Mouse (Mus musculus) lung, embryonic 15.5 days (tissue): ENCODE measurements at regions not wholly inside any gene's neighbourhood (a gene's known extent, or its start where the extent isn't known, plus 50 kb on each side); places are given as distances from the start of the nearest gene placed in this dataset.
A peak's percentile ranks its signal among the peaks of the same experiment; 100 is the strongest.

ENCODE experiments used
- ATAC-seq: fragments of 200-750 bp; cut with Nextera tagmentation; 2 replicates; pipeline ENCODE4 v1.8.0; 2017; ENCODE audit warnings: moderate number of reproducible peaks, borderline replicate concordance; ENCODE audit not compliant: low FRiP score, low TSS enrichment; ENCODE audit errors: extremely low read depth
- H3K27ac ChIP-seq: fragments of 300-500 bp; sonication (generic); 2 replicates; pipeline ENCODE4 v1.5.1; 2015; ENCODE audit warnings: moderate library complexity, mild to moderate bottlenecking, inconsistent platforms
- H3K27me3 ChIP-seq: fragments of 300-500 bp; sonication (generic); 2 replicates; pipeline ENCODE4 v1.6.1; 2015; ENCODE audit warnings: inconsistent platforms
- H3K36me3 ChIP-seq: fragments of 300-500 bp; sonication (generic); 2 replicates; pipeline ENCODE4 v1.6.1; 2015; ENCODE audit warnings: inconsistent platforms
- H3K4me1 ChIP-seq: fragments of 300-500 bp; sonication (generic); 2 replicates; pipeline ENCODE4 v1.6.1; 2015; ENCODE audit warnings: inconsistent platforms
- H3K4me2 ChIP-seq: fragments of 300-500 bp; sonication (generic); 2 replicates; pipeline ENCODE4 v1.6.1; 2015; ENCODE audit warnings: inconsistent platforms, mild to moderate bottlenecking, moderate library complexity
- H3K4me3 ChIP-seq: fragments of 300-500 bp; sonication (generic); 2 replicates; pipeline ENCODE4 v1.5.1; 2015; ENCODE audit warnings: mild to moderate bottlenecking, inconsistent platforms
- H3K9ac ChIP-seq: fragments of 300-500 bp; sonication (generic); 2 replicates; pipeline ENCODE4 v1.6.1; 2015; ENCODE audit warnings: inconsistent platforms
- H3K9me3 ChIP-seq: fragments of 300-500 bp; sonication (generic); 2 replicates; pipeline ENCODE4 v1.6.1; 2016; ENCODE audit warnings: inconsistent platforms
- WGBS: fragments of 180-500 bp; shearing (Covaris S2); methylation state at CpG from one replicate; pipeline ENCODE4 v1.1.7; 2015; 5-methylcytosine and 5-hydroxymethylcytosine counted together

GRCm38 (mm10) chr6:101858895-101859294 lies 481.2 kb upstream of the Pdzrn3 start:
- Histone ChIP-seq H3K4me1 (no peaks in the 10 kb centered on the region), H3K4me2 (no peak overlapping the region), H3K4me3 (no peak overlapping the region), H3K9ac (no peak overlapping the region), H3K27me3 (no peaks in the 10 kb centered on the region), H3K9me3 (no peaks in the 10 kb centered on the region), H3K27ac (no peak overlapping the region), H3K36me3 (no peaks in the 10 kb centered on the region)
- 33% methylated on average over 5 of the region's 5 CpGs for WGBS
- no peak for ATAC-seq

- no peak overlapping the region for H3K4me2 ChIP-seq
- no peaks in the 10 kb centered on the region for H3K9me3 ChIP-seq
- no peak overlapping the region for H3K9ac ChIP-seq
- no peak overlapping the region for H3K27ac ChIP-seq
- no peaks in the 10 kb centered on the region for H3K27me3 ChIP-seq
- no peak overlapping the region for H3K4me3 ChIP-seq
- H3K4me1 ChIP-seq = peaks cover 5% of the 10 kb centered on the region; the same call in 1 of the 2 replicates
- no peak for ATAC-seq
- no peaks in the 10 kb centered on the region for H3K36me3 ChIP-seq
- WGBS = 75% methylated on average over 4 of the region's 4 CpGs
Measured at GRCm38 (mm10) chr6:101840695-101841094, 463.0 kb upstream of the Pdzrn3 start.

GRCm38 (mm10) chr6:101837563-101837962 lies 459.9 kb upstream of the Pdzrn3 start:
- 50% methylated on average over 6 of the region's 6 CpGs for WGBS
- Histone ChIP-seq H3K36me3 (no peaks in the 10 kb centered on the region), H3K9ac (no peak overlapping the region), H3K27ac (no peak overlapping the region; the same call in 1 of the 2 replicates), H3K4me3 (no peak overlapping the region), H3K27me3 (no peaks in the 10 kb centered on the region), H3K9me3 (no peaks in the 10 kb centered on the region), H3K4me1 (peaks cover 5% of the 10 kb centered on the region; the same call in 1 of the 2 replicates), H3K4me2 (no peak overlapping the region)
- peak; percentile 86; the same call in 1 of the 2 replicates for ATAC-seq

- Histone ChIP-seq H3K36me3 (no peaks in the 10 kb centered on the region), H3K4me3 (no peak overlapping the region), H3K4me1 (no peaks in the 10 kb centered on the region), H3K4me2 (no peak overlapping the region), H3K9me3 (no peaks in the 10 kb centered on the region), H3K9ac (no peak overlapping the region), H3K27me3 (no peaks in the 10 kb centered on the region), H3K27ac (no peak overlapping the region)
- no peak for ATAC-seq
- WGBS = 73% methylated on average over 2 of the region's 2 CpGs
Measured at GRCm38 (mm10) chr6:101793986-101794385, 416.3 kb upstream of the Pdzrn3 start.

- Histone ChIP-seq H3K4me1 (no peaks in the 10 kb centered on the region), H3K9me3 (no peaks in the 10 kb centered on the region), H3K27me3 (no peaks in the 10 kb centered on the region), H3K4me3 (no peak overlapping the region), H3K27ac (no peak overlapping the region), H3K9ac (no peak overlapping the region), H3K36me3 (no peaks in the 10 kb centered on the region), H3K4me2 (no peak overlapping the region)
- 90% methylated on average over 3 of the region's 3 CpGs for WGBS
- ATAC-seq = no peak
Measured at GRCm38 (mm10) chr6:101777864-101778263, 400.2 kb upstream of the Pdzrn3 start.

GRCm38 (mm10) chr6:101773151-101773550 lies 395.5 kb upstream of the Pdzrn3 start:
- no peaks in the 10 kb centered on the region for H3K4me1 ChIP-seq
- no peaks in the 10 kb centered on the region for H3K9me3 ChIP-seq
- H3K4me3 ChIP-seq = no peak overlapping the region
- H3K36me3 ChIP-seq = no peaks in the 10 kb centered on the region
- no peak overlapping the region for H3K27ac ChIP-seq
- 75% methylated on average over 5 of the region's 5 CpGs for WGBS
- H3K4me2 ChIP-seq = no peak overlapping the region
- H3K9ac ChIP-seq = no peak overlapping the region
- ATAC-seq = no peak
- H3K27me3 ChIP-seq = no peaks in the 10 kb centered on the region

- H3K36me3 ChIP-seq = no peaks in the 10 kb centered on the region
- 41% methylated on average over 3 of the region's 3 CpGs for WGBS
- H3K4me3 ChIP-seq = no peak overlapping the region
- H3K27me3 ChIP-seq = no peaks in the 10 kb centered on the region
- no peaks in the 10 kb centered on the region for H3K9me3 ChIP-seq
- no peak overlapping the region for H3K27ac ChIP-seq
- no peak for ATAC-seq
- no peaks in the 10 kb centered on the region for H3K4me1 ChIP-seq
- H3K4me2 ChIP-seq = no peak overlapping the region
- H3K9ac ChIP-seq = no peak overlapping the region
Measured at GRCm38 (mm10) chr6:101735107-101735506, 357.4 kb upstream of the Pdzrn3 start.

- Histone ChIP-seq H3K4me3 (no peak overlapping the region), H3K4me1 (no peaks in the 10 kb centered on the region), H3K36me3 (no peaks in the 10 kb centered on the region), H3K27ac (no peak overlapping the region), H3K4me2 (no peak overlapping the region), H3K27me3 (no peaks in the 10 kb centered on the region), H3K9me3 (no peaks in the 10 kb centered on the region), H3K9ac (no peak overlapping the region)
- ATAC-seq = no peak
Measured at GRCm38 (mm10) chr6:101720513-101720912, 342.8 kb upstream of the Pdzrn3 start.

- Histone ChIP-seq H3K9me3 (no peaks in the 10 kb centered on the region), H3K27me3 (no peaks in the 10 kb centered on the region), H3K9ac (no peak overlapping the region), H3K4me1 (no peaks in the 10 kb centered on the region), H3K4me3 (no peak overlapping the region), H3K27ac (no peak overlapping the region), H3K4me2 (no peak overlapping the region), H3K36me3 (no peaks in the 10 kb centered on the region)
- 94% methylated on average over 2 of the region's 2 CpGs for WGBS
- no peak for ATAC-seq
Measured at GRCm38 (mm10) chr6:101689684-101690083, 312.0 kb upstream of the Pdzrn3 start.

GRCm38 (mm10) chr6:101686578-101686977 lies 308.9 kb upstream of the Pdzrn3 start:
- Histone ChIP-seq H3K4me1 (no peaks in the 10 kb centered on the region), H3K9ac (no peak overlapping the region), H3K4me3 (no peak overlapping the region), H3K9me3 (no peaks in the 10 kb centered on the region), H3K36me3 (no peaks in the 10 kb centered on the region), H3K27me3 (no peaks in the 10 kb centered on the region), H3K27ac (no peak overlapping the region), H3K4me2 (no peak overlapping the region)
- ATAC-seq = no peak

- no peak for ATAC-seq
- no peaks in the 10 kb centered on the region for H3K27me3 ChIP-seq
- H3K4me1 ChIP-seq = no peaks in the 10 kb centered on the region
- H3K4me2 ChIP-seq = no peak overlapping the region
- no peak overlapping the region for H3K27ac ChIP-seq
- H3K9ac ChIP-seq = no peak overlapping the region
- no peak overlapping the region for H3K4me3 ChIP-seq
- 71% methylated on average over 8 of the region's 8 CpGs for WGBS
- H3K36me3 ChIP-seq = no peaks in the 10 kb centered on the region
- no peaks in the 10 kb centered on the region for H3K9me3 ChIP-seq
Measured at GRCm38 (mm10) chr6:101685734-101686133, 308.0 kb upstream of the Pdzrn3 start.

- no peaks in the 10 kb centered on the region for H3K9me3 ChIP-seq
- no peaks in the 10 kb centered on the region for H3K36me3 ChIP-seq
- no peaks in the 10 kb centered on the region for H3K4me1 ChIP-seq
- no peak for ATAC-seq
- no peak overlapping the region for H3K9ac ChIP-seq
- no peak overlapping the region for H3K4me2 ChIP-seq
- no peak overlapping the region for H3K27ac ChIP-seq
- WGBS = 63% methylated on average over 2 of the region's 2 CpGs
- H3K4me3 ChIP-seq = no peak overlapping the region
- H3K27me3 ChIP-seq = no peaks in the 10 kb centered on the region
Measured at GRCm38 (mm10) chr6:101684390-101684789, 306.7 kb upstream of the Pdzrn3 start.

- 75% methylated on average over 4 of the region's 4 CpGs for WGBS
- ATAC-seq = no peak
Measured at GRCm38 (mm10) chr6:101674846-101675245, 297.1 kb upstream of the Pdzrn3 start.

More at GRCm38 (mm10) chr6:101674846-101675245, 297.1 kb upstream of the Pdzrn3 start:
- Histone ChIP-seq H3K9me3 (no peaks in the 10 kb centered on the region), H3K27me3 (no peaks in the 10 kb centered on the region), H3K4me3 (no peak overlapping the region), H3K27ac (no peak overlapping the region), H3K4me2 (no peak overlapping the region), H3K9ac (no peak overlapping the region), H3K4me1 (no peaks in the 10 kb centered on the region), H3K36me3 (no peaks in the 10 kb centered on the region)
